Mouse (Mus musculus): ENCODE data around the gene Exosc9.
A peak's percentile ranks its signal among the peaks of the same experiment; 100 is the strongest.
"Not testable (repeated sequence)": the region's sequence is repeated elsewhere in the genome, so short reads cannot be mapped to it uniquely, and the experiment has no call there.

The Exosc9 gene

DNA sequence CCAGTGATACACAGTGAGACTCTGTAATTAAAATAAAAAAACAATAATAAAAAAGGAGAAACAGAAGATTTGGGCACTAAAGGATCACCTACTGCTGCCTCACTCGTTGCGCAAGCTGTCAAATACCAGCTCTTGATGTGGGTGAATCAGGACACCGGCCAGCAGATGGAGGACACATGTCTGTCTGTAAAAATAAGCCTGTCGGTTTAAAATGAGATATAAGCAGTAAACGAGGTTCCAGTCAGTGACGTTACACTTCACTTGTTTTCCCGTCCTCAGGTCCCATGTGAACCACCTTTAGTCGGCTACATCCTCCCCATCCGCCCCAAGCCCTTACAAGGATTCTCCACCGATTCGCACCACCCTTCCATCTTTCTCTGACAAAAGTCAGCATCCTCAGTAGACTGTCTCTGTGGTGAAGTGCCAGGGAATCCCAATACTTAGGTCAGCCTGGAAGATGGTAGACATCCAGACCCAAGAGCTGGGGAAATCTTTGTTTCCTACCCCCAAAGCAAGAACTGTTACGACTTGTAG lies 488 bp upstream of the Exosc9 start:
- DNase-seq (ENCODE audit: low read depth, low spot score), result peak; percentile 60

DNA sequence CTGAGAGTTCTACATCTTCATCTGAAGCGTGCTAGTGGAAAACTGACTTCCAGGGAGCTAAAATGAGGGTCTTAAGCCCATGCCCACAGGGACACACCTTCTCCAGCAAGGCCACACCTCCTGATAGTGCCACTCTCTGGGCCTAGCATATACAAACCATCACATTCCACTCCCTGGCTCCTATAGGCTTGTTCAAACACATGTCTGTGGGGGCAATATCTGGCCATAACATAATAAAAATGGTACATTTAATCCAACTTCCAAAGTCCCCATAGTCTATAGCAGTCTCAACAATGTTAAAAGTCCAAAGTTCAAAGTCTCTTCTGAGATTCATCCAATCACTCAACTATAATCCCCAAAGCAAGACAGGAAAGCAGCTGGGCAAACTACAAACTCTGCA lies 5.2 kb downstream of the Exosc9 start:
- no peak for DNase-seq (ENCODE audit: low read depth, low spot score)

DNA sequence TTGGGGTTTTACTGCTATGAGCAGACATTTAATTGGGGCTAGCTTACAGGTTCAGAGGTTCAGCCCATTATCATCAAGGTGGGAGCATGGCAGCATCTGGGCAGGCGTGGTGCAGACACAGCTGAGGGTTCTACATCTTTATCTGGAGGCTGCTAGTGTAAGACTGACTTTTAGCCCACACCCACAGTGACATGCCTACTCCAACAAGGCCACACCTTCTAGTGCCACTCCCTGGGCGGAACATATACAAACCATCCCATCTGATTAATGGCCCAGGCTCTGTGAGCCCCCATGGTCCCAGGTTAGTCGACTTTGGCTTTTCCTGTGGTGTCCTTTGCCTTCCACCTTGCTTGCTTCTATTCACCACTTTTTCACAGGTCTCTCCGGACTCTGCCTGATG lies 7.2 kb downstream of the Exosc9 start:
- DNase-seq (ENCODE audit: low read depth, low spot score), result no peak

DNA sequence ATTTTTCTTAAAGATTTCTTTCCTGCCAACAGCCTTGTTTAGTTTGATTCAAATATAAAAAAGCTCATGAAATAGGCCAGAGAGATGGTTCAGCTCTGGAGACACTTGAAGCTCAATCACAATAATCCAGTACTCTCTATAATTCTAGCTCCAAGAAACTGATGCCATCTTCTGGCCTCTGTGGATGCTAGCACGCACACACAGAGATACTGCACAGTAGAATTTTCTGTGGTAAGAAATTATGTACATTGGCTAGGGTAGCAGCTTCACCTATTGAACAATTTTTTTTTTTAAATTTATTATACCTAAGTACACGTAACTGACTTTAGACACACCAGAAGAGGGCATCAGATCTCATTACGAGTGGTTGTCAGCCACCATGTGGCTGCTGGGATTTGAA lies 11.3 kb downstream of the Exosc9 start:
- DNase-seq (ENCODE audit: low read depth, low spot score), result no peak

DNA sequence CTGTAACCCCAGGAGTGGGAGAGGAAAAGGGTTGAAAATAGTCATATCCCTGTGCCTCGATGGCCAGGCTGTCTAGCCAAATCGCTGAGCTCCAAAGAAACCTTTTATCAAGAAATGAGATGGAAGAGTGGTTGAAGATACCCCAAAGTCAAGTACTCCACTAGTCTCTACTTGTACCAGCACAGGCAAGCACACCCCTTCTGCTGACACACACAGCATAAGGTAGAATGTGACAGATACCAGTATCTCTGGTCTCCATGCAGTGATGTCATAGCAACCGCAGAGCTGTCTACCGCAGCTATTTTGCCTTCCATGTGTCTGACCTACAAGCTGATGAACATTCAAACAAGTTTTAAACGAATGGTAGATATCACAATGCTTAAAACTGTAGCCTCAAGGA lies 17.4 kb downstream of the Exosc9 start:
- DNase-seq (ENCODE audit: low read depth, low spot score), result no peak

DNA sequence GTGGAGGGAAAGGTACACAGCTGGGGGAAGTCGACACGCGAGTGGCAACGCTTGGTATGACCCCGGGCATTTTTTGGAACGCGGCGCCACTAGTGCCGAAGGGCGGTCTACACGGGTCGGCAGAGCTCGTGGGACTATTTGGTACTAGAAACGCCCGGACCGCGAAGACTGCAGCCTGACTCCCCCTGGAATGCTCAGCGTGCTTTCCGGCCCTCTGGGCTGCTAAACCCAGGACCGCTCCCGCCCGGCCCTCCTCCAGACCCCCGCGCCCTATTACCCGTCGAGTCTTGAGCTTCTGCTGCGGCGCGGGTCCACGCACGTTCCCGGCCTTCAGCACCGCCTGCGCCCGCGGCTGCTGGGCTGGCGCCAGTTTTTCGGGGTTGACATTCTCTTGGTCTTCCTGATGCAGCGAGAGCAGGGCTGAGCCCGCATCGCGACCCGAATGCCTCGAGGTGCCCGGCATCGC lies 19.0 kb downstream of the Exosc9 start:
- DNase-seq (ENCODE audit: low read depth, low spot score), result peak; percentile 4

DNA sequence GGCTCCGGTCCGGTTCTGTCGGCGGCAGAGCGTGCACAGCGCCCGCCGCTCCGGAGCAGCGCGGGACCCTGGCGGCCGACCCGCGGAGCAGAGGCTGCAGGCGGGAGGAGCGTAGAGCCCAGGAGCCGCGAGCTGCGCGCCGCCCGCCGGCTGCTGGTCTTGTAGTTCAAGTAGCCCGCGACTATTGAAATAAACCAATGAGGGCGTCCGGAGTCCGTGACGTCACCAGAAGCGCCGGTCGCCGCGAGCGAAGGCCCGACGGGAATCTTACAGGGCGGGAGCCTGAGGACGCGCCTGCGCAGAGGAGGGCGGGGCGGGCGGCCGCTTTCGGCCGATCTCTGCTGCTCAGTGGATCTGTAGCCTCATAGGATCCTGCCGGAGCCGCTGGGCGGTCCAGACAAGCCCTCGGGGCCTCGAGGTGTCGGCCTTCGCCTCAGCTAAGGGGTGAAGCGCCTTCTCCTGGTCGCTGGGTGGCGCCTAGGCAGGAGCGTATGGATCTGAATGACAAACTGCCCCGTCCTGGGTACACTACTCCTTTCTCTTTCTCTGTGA lies 19.5 kb downstream of the Exosc9 start, which contains the start of gene Ccna2:
TSS of gene Ccna2 (minus strand) at position 324 of the 552 bp plus-strand sequence.
- DNase-seq (ENCODE audit: low read depth, low spot score), result peak; percentile 99

DNA sequence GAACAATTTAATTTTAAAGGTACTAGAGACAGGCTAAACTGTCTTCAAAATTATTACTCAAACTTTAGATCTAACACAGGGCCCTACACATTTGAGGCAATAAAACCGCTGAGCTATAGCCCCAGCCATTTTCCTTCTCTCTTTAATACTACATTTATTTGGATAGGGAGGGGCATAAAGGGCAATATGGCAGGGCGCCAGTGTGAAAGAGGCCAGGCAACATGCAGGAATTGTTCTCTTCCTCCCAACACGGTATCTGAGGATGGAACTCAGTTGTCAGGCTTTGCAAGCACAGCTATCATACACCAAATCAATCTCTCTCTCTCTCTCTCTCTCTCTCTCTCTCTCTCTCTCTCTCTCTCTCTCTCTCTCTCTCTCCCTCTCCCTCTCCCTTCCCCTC lies 46.4 kb downstream of the Exosc9 start:
- no peak for DNase-seq (ENCODE audit: low read depth, low spot score)

DNA sequence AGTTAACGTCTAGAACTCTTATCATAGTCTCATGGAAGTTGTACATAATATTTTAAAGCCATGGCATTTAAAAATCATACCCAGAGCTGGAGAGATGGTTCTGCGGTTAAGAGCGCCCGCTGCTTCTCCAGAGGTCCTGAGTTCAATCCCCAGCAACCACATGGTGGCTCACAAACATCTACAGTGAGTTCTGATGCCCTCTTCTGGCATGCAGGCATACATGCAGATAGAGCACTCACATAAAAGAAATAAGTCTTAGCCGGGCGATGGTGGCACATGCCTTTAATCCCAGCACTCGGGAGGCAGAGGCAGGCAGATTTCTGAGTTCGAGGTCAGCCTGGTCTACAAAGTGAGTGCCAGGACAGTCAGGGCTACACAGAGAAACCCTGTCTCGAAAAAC lies 47.4 kb downstream of the Exosc9 start:
- not testable (repeated sequence) for DNase-seq (ENCODE audit: low read depth, low spot score)

DNA sequence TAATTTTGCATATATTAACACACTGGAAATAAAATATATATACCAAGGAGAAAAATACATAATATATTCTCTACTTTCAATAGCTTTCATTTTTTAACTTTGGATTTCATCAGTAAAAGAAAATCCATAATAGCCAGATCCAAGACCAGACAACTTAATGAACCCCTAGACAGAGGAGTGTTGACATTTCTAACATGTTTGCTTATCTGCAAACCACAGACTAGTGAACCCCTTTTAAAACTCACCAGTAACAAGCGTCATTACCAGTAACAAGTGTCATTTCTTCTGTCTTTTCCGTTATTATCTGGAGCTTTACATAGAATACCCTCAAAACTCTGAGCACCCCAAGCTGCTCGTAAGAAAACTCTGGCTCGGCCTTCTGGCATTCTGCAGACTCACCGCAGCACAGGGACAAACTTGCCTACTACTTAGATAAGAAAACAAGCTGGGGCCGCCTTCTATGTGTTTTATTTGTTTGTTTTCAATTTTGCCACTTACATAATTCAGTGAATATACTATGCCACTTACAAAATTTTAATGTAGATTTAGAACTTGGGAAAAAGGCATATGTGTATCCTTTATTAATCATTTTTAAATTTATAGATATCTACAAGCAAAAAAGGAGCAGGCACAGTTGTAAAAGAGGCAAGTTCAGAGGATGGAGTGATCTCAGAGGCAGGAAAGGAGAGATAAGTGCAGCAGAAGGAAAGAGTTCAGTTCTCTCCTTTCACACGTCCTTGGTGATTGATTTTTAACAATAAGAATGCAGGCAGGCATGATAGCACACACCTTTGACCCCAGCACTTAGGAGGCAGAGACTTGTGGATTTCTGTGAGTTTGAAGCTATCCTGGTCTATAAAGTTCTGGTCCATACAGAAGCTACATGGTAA lies 53.7 kb downstream of the Exosc9 start:
- no peak for DNase-seq (ENCODE audit: low read depth, low spot score)

DNA sequence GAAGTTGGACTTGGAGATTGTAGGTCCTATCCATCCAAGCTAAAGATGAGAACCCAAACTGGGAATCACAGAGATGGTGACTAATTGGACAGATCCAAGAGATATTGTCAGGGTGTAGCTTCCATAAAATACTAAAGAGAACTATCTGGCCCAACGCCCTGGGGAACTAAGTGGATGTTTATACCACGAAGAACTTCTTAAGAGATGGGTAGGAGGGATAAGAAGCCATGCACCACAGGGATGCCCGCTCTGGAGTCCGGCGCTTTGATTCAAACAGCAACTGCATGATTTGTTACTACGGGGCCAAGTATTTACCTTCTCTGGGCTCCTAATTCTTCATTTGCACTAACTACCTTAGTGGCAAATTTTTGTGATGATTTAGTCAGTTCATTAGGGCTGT lies 60.3 kb downstream of the Exosc9 start:
- no peak for DNase-seq (ENCODE audit: low read depth, low spot score)

DNA sequence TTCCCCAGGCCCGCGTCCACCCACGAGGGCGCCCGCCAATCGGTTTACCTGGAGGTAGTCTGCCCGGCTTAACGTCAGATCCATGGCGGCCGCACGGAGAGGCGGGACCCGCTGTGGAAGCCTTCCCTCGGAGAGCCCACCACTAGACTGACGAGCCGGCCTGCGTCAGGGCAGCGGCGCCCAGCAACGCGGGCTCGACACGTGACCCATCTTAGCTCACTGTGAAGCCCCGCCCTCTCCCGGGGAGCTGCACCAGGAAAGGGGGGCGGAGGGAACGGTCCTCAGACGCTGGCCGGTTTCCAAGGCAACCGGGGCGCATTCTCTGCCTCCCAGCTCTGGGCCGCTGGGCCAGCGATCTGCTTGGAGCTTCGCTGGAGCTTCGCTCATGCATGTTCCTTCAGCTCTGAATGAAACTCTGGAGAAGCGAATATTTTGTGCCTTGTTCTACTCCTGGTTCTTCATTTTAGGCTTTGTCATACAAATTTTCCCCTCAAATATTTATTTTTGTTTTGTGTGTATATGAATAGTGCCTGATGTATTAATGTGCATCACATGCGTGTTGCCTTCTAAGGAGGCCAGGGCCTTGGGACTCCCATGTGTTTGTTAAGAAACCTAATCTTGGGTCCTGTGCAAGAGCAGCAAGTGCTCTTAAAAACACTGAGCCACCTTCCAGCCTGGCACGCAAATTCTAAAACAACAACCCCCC lies 60.9 kb downstream of the Exosc9 start, which contains the start of gene Bbs7:
TSS of gene Bbs7 (minus strand) at position 276 of the 706 bp plus-strand sequence.
- peak; percentile 86 for DNase-seq (ENCODE audit: low read depth, low spot score)

DNA sequence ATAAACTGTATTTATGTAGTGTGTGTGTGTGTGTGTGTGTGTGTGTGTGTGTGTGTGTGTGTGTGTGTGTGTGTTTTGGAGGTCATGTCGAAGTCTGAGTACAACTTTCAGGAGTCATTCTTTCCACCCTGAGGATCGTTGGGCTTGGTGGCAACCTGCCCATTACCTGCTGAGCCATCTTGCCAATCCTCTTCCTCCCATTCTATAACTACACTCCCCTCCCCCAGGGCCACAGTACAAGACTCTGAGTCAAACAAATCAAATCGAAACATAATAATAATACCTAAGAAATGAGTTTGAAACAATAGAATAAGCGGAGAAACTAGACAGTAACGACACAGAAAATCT lies 61.5 kb downstream of the Exosc9 start:
- DNase-seq (ENCODE audit: low read depth, low spot score), result no peak

Data from CD4-positive helper T cell, adult 2 months (primary cell).